ENCODE assay signal across 9 mouse cellular contexts in genomic region chr19:53810024-53810423, GRCm38 (mm10).
A peak's percentile ranks its signal among the peaks of the same experiment; 100 is the strongest.
DNase-seq lines count a peak whose midpoint lies in the region; ATAC-seq lines count a peak whose summit lies in the region.
"Had no signal": no experiment of that assay in that cellular context is flagged by ENCODE, and none has a peak within 500 bp of the region (broad histone marks: within the 10 kb centered on the region; RNA-seq: fewer than 3 reads in every experiment).

No protein-coding gene starts in this region.

- H3K36me3 ChIP-seq in heart, embryonic 16.5 days (ENCODE audit: control insufficient read depth, insufficient read depth): peaks cover 6% of the 10 kb centered on the region; the same call in 1 of the 2 replicates
- H3K36me3 ChIP-seq in liver, embryonic 11.5 days (ENCODE audit: control insufficient read depth, insufficient read depth, low read length): no peaks in the 10 kb centered on the region
- H3K36me3 ChIP-seq in stomach, embryonic 15.5 days: no peaks in the 10 kb centered on the region
- H3K36me3 ChIP-seq: midbrain, embryonic 12.5 days had no signal

- peaks cover 57% of the 10 kb centered on the region for H3K4me1 ChIP-seq in heart, embryonic 16.5 days (ENCODE audit: control insufficient read depth, insufficient read depth, low read length)
- H3K4me1 ChIP-seq in liver, embryonic 11.5 days (replicated peaks; ENCODE audit: control insufficient read depth, insufficient read depth, low read length): peaks cover 25% of the 10 kb centered on the region
- H3K4me1 ChIP-seq in stomach, embryonic 15.5 days: peaks cover 17% of the 10 kb centered on the region

- DNase-seq in thymus, postnatal 14 days: peak; percentile 29
- no peak for DNase-seq in thymus, postnatal 10 days (ENCODE audit: low spot score in 2 of 2)
- peak; percentile 53 for DNase-seq in liver, embryonic 11.5 days (ENCODE audit: low spot score)
- DNase-seq in ovary, postnatal 36 days (ENCODE audit: low spot score): no peak
- no peak for DNase-seq in layer of hippocampus, adult 8-10 months (ENCODE audit: low spot score in 2 of 2)
- no peak for DNase-seq in cerebellum, adult 9-10 months

- H3K27ac ChIP-seq in heart, embryonic 16.5 days (ENCODE audit: low read length): peak overlapping the region; percentile 87
- H3K27ac ChIP-seq in liver, embryonic 11.5 days (ENCODE audit: low read depth, low read length): peak overlapping the region; percentile 76
- peak overlapping the region; percentile 32; the same call in 1 of the 2 replicates for H3K27ac ChIP-seq in stomach, embryonic 15.5 days
- H3K27ac ChIP-seq: midbrain, embryonic 12.5 days had no signal

- H3K4me2 ChIP-seq in heart, embryonic 16.5 days (ENCODE audit: low read depth, low read length): peak overlapping the region; percentile 34
- H3K4me2 ChIP-seq in liver, embryonic 11.5 days: peak overlapping the region; percentile 55
- no peak overlapping the region; the same call in 1 of the 2 replicates for H3K4me2 ChIP-seq in stomach, embryonic 15.5 days
- H3K4me2 ChIP-seq: midbrain, embryonic 12.5 days had no signal

- ATAC-seq in heart, embryonic 16.5 days (replicated peaks; ENCODE audit: extremely low read depth, insufficient read depth, low FRiP score): peak; percentile 59
- peak; percentile 87 for ATAC-seq in liver, embryonic 11.5 days (replicated peaks; ENCODE audit: low FRiP score)
- ATAC-seq in stomach, embryonic 15.5 days (ENCODE audit: insufficient read depth, low FRiP score, low read depth): peak; percentile 74; the same call in 1 of the 2 replicates

- H3K27me3 ChIP-seq in heart, embryonic 16.5 days (ENCODE audit: control insufficient read depth, insufficient read depth, low read length): no peaks in the 10 kb centered on the region
- H3K27me3 ChIP-seq in liver, embryonic 11.5 days (replicated peaks; ENCODE audit: control insufficient read depth, insufficient read depth, low read length): no peaks in the 10 kb centered on the region
- no peaks in the 10 kb centered on the region for H3K27me3 ChIP-seq in stomach, embryonic 15.5 days (replicated peaks)

- H3K9me3 ChIP-seq in heart, embryonic 16.5 days (replicated peaks; ENCODE audit: control insufficient read depth, low read length): no peaks in the 10 kb centered on the region
- H3K9me3 ChIP-seq in liver, embryonic 11.5 days (ENCODE audit: control insufficient read depth, low read length): no peaks in the 10 kb centered on the region
- no peaks in the 10 kb centered on the region for H3K9me3 ChIP-seq in stomach, embryonic 15.5 days
- H3K9me3 ChIP-seq: midbrain, embryonic 12.5 days had no signal

- H3K4me3 ChIP-seq in heart, embryonic 16.5 days (ENCODE audit: low read length): 0 out of 2 replicates have a peak overlapping the region, but pooled peaks have one; percentile 3
- H3K4me3 ChIP-seq in liver, embryonic 11.5 days (ENCODE audit: low read depth, low read length): no peak overlapping the region
- no peak overlapping the region for H3K4me3 ChIP-seq in stomach, embryonic 15.5 days (replicated peaks)
- H3K4me3 ChIP-seq: midbrain, embryonic 12.5 days had no signal

- H3K9ac ChIP-seq in heart, embryonic 16.5 days (ENCODE audit: low read length): peak overlapping the region; percentile 35; the same call in 1 of the 2 replicates
- H3K9ac ChIP-seq in liver, embryonic 11.5 days (ENCODE audit: low read depth, low read length): peak overlapping the region; percentile 48; the same call in 1 of the 2 replicates
- H3K9ac ChIP-seq in stomach, embryonic 15.5 days: no peak overlapping the region
- H3K9ac ChIP-seq: midbrain, embryonic 12.5 days had no signal

- whole genome bisulfite sequencing in heart, embryonic 16.5 days: 16% methylated on average over 7 of the region's 7 CpGs
- 24% methylated on average over 7 of the region's 7 CpGs for WGBS in liver, embryonic 11.5 days
- WGBS in stomach, embryonic 15.5 days: 30% methylated on average over 7 of the region's 7 CpGs

Comparison
In these comparisons a context has a peak if more than half of its experiments do, and no peak if none do; other contexts are left out.
1. DNase-seq: peak in thymus, postnatal 14 days (single experiment) and liver, embryonic 11.5 days (single experiment); none in thymus, postnatal 10 days (0 of 2), ovary, postnatal 36 days (single experiment), layer of hippocampus, adult 8-10 months (0 of 2) and cerebellum, adult 9-10 months (single experiment).
2. H3K27ac ChIP-seq: peak in every context shown above with its lines; median percentile 87 in heart, embryonic 16.5 days; 76 in liver, embryonic 11.5 days; 32 in stomach, embryonic 15.5 days.
3. Peak in every context shown above with its lines, with median percentiles within 50 percentile points of each other: ATAC-seq.